Mouse (Mus musculus): ENCODE measurements around the gene Ppp1r18. TPM values are rescaled to one million over a fixed set of nuclear protein-coding genes. Genes with fewer than 3 reads are reported as not detected.

Ppp1r18 gene
- polyA plus RNA-seq, 1 experiment from 2014 or later = 27.6 TPM

DNA sequence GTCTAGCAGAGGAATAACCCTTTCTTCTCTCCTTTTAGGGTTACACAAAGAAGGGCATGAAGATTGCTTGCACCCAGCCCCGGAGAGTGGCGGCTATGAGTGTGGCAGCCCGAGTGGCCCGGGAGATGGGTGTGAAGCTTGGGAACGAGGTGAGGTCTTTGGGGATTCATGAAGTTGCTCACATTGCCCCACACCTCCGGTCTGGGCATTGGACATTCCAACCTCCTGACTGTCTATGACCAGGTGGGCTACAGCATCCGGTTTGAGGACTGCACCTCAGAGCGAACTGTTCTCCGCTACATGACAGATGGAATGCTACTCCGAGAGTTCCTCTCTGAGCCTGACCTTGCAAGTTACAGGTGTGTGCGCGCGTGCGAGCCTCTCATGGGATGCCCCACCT, 18.4 kb downstream of the Ppp1r18 start:
- no peak for ATAC-seq (ENCODE audit: low FRiP score)
- 92% methylated on average over 14 of the region's 14 CpGs for WGBS
- Histone ChIP-seq H3K27me3 (ENCODE audit: control insufficient read depth, insufficient read depth, low read length) (no peaks in the 10 kb centered on the region), H3K36me3 (ENCODE audit: control insufficient read depth, insufficient read depth, low read length) (peaks cover 13% of the 10 kb centered on the region; the same call in 1 of the 2 replicates), H3K27ac (ENCODE audit: low read depth, low read length) (no peak overlapping the region), H3K4me2 (replicated peaks; ENCODE audit: low read depth, low read length) (no peak overlapping the region), H3K4me3 (ENCODE audit: low read depth, low read length) (no peak overlapping the region), H3K9ac (ENCODE audit: low read depth, low read length) (no peak overlapping the region), H3K4me1 (replicated peaks; ENCODE audit: control insufficient read depth, insufficient read depth, low read length) (peaks cover 3% of the 10 kb centered on the region; the same call in 1 of the 2 replicates), H3K9me3 (ENCODE audit: control insufficient read depth, low read length) (no peaks in the 10 kb centered on the region)
- DNase-seq (ENCODE audit: low spot score) = no peak

DNA sequence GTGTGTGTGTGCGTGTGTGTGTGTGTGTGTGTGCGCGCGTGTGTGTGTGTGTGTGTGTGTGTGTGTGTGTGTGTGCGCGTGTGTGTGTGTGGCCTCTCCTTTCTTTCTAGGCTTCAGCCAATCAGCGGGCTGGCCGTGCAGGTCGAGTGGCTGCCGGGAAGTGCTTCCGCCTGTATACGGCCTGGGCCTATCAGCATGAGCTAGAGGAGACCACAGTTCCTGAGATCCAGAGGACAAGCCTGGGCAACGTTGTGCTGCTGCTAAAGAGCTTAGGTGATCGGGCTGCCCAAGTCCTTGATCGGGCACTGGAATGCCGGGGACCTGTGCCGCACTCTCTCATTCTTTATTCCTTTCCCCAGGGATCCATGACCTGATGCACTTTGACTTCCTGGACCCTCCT, 22.3 kb downstream of the Ppp1r18 start:
- no peak overlapping the region for H3K4me3 ChIP-seq (ENCODE audit: low read depth, low read length)
- H3K9ac ChIP-seq (ENCODE audit: low read depth, low read length) = no peak overlapping the region
- no peak overlapping the region for H3K4me2 ChIP-seq (replicated peaks; ENCODE audit: low read depth, low read length)
- H3K27ac ChIP-seq (ENCODE audit: low read depth, low read length) = no peak overlapping the region
- H3K27me3 ChIP-seq (ENCODE audit: control insufficient read depth, insufficient read depth, low read length) = no peaks in the 10 kb centered on the region
- no peaks in the 10 kb centered on the region for H3K9me3 ChIP-seq (ENCODE audit: control insufficient read depth, low read length)
- no peak for ATAC-seq (ENCODE audit: low FRiP score)
- H3K36me3 ChIP-seq (ENCODE audit: control insufficient read depth, insufficient read depth, low read length) = peaks cover 12% of the 10 kb centered on the region; the same call in 1 of the 2 replicates
- H3K4me1 ChIP-seq (replicated peaks; ENCODE audit: control insufficient read depth, insufficient read depth, low read length) = no peaks in the 10 kb centered on the region
- DNase-seq (ENCODE audit: low spot score) = no peak
- 94% methylated on average over 10 of the region's 17 CpGs for WGBS

DNA sequence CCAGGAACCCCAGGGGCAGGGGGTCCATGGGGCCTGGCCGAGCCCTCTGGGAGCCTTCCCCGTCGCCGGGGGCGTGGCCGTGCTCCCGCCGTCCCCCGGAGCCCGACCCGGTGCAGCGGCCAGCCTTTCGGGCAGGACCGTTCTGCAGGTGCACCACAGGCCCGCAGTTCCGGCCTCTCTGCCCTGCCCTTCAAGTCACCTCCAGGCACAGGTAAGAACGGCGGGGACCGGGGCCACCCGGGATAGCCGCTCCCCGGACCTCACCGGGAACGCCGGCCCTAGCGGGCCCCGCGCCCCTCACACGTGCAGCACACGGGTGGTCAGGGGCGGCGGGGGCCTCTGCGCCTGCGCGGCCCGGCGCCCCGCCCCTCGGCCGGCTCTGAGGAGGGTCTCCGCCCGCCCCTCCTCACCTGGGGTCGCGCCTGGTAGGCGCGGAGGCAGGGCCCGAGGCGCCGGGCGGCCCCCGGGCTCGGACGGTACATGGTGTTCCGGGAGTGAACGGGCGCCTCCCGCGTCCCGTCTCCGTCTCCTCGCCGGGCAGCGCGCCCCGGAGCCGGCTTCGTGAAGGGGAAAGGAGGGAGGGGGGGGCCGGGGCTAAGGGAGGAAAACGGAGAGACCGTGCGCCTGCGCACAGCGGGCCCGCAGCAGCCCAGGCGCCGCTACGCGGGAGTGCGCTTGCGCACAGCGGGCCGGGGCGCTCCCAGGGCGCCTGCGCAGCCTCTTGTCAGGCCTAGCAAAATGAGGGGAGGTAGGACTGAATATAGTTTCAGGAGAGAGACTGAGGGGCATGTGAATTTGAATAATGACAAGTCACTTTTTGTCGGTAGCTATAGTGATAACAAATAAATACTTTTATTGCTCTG, 31.6 kb downstream of the Ppp1r18 start, which contains the start of gene 2310061I04Rik:
Gene 2310061I04Rik, minus strand, starts transcription at position 651 of the 863 bp plus-strand sequence.
- Histone ChIP-seq H3K9ac (ENCODE audit: low read depth, low read length) (peak within 1 kb of the TSS; percentile 84), H3K4me1 (replicated peaks; ENCODE audit: control insufficient read depth, insufficient read depth, low read length) (peaks cover 3% of the 10 kb centered on the region; the same call in 1 of the 2 replicates), H3K36me3 (ENCODE audit: control insufficient read depth, insufficient read depth, low read length) (no peaks in the 10 kb centered on the region; the same call in 1 of the 2 replicates), H3K4me3 (ENCODE audit: low read depth, low read length) (peak within 1 kb of the TSS; percentile 78), H3K4me2 (replicated peaks; ENCODE audit: low read depth, low read length) (peak within 1 kb of the TSS; percentile 99), H3K27ac (ENCODE audit: low read depth, low read length) (peak within 1 kb of the TSS; percentile 94), H3K27me3 (ENCODE audit: control insufficient read depth, insufficient read depth, low read length) (no peaks in the 10 kb centered on the region), H3K9me3 (ENCODE audit: control insufficient read depth, low read length) (no peaks in the 10 kb centered on the region)
- under 1% methylated on average over 57 of the region's 86 CpGs for WGBS
- peak; percentile 95 for ATAC-seq (ENCODE audit: low FRiP score)
- peak; percentile 98 for DNase-seq (ENCODE audit: low spot score)

DNA sequence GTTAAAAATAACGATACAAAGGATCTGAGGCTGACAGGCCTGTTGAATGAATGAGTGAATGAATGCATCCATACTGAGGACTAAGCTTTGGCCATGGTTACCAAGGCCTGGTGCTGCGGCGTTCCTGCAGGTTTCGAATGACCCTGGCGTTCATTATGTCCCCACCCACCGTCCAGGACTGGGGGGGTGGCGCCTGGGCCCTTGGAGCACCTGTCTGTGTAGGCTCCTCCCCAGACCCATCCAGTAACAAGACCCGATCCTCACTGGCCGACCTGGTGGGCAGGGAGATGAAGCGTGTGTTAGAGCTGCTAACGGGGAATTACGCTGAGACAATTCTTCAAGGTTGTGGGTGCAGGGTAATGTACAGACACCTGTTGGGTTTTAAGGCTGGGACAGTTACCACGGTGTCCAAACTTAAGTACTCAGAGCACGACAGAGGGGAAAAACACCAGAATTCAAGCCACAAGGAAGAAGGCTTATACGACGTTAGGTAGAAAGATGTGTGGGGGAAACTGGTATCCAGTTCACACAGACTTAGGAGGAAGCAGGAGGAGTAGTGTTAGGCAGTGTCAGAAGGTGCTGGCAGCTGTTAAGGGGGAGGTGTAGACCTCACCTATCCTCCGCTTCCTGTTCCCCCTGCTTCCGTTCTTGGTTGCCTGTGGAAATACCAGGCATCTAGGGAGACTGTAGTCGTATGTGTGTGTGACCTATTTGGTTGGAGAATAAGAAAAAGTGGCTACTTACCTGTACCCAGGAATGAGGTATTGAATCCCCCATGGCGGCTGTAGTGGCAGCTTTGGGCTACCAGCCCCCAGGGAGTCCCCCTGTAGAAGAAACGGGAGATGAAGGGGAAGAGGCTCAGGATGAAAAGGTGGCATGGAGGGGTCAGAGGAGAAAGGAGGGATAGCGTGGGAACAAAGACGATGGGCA, 32.5 kb downstream of the Ppp1r18 start:
- no peaks in the 10 kb centered on the region; the same call in 1 of the 2 replicates for H3K36me3 ChIP-seq (ENCODE audit: control insufficient read depth, insufficient read depth, low read length)
- no peaks in the 10 kb centered on the region for H3K9me3 ChIP-seq (ENCODE audit: control insufficient read depth, low read length)
- ATAC-seq (ENCODE audit: low FRiP score) (peak; percentile 56), DNase-seq (ENCODE audit: low spot score) (no peak)
- H3K9ac ChIP-seq (ENCODE audit: low read depth, low read length) = peak overlapping the region; percentile 84; the same call in 1 of the 2 replicates
- H3K27ac ChIP-seq (ENCODE audit: low read depth, low read length) = peak overlapping the region; percentile 47; the same call in 1 of the 2 replicates
- H3K4me3 ChIP-seq (ENCODE audit: low read depth, low read length) = peak overlapping the region; percentile 78; the same call in 1 of the 2 replicates
- no peaks in the 10 kb centered on the region for H3K27me3 ChIP-seq (ENCODE audit: control insufficient read depth, insufficient read depth, low read length)
- H3K4me1 ChIP-seq (replicated peaks; ENCODE audit: control insufficient read depth, insufficient read depth, low read length) = peaks cover 3% of the 10 kb centered on the region; the same call in 1 of the 2 replicates
- peak overlapping the region; percentile 19; the same call in 1 of the 2 replicates for H3K4me2 ChIP-seq (replicated peaks; ENCODE audit: low read depth, low read length)
- 46% methylated on average over 23 of the region's 23 CpGs for WGBS

DNA sequence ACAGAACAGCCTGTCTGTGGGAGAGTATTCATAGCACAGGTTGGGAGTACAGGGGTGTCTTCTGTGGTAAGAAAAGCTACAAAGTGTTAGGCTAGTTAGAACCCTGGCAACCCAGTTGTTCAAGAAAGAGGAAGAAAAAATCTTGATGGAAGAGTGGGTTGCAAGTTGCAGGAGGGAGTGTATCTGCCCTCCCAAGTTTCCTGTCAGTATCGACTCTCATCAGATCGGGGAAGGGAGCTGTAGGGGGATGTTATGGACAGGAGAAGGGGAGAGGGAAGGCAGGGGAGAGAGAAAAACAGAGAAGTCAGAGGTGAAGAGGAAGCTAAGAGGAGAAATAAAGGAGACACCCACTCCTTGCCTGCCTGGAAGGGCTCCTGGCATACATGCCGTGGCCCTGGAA, 35.2 kb downstream of the Ppp1r18 start:
- peaks cover 4% of the 10 kb centered on the region; the same call in 1 of the 2 replicates for H3K36me3 ChIP-seq (ENCODE audit: control insufficient read depth, insufficient read depth, low read length)
- no peak overlapping the region for H3K27ac ChIP-seq (ENCODE audit: low read depth, low read length)
- no peaks in the 10 kb centered on the region for H3K27me3 ChIP-seq (ENCODE audit: control insufficient read depth, insufficient read depth, low read length)
- DNase-seq (ENCODE audit: low spot score) = no peak
- no peaks in the 10 kb centered on the region for H3K9me3 ChIP-seq (ENCODE audit: control insufficient read depth, low read length)
- H3K9ac ChIP-seq (ENCODE audit: low read depth, low read length) = no peak overlapping the region
- no peak overlapping the region for H3K4me3 ChIP-seq (ENCODE audit: low read depth, low read length)
- 91% methylated on average over 3 of the region's 3 CpGs for WGBS
- ATAC-seq (ENCODE audit: low FRiP score) = no peak
- H3K4me2 ChIP-seq (replicated peaks; ENCODE audit: low read depth, low read length) = no peak overlapping the region
- peaks cover 3% of the 10 kb centered on the region; the same call in 1 of the 2 replicates for H3K4me1 ChIP-seq (replicated peaks; ENCODE audit: control insufficient read depth, insufficient read depth, low read length)

DNA sequence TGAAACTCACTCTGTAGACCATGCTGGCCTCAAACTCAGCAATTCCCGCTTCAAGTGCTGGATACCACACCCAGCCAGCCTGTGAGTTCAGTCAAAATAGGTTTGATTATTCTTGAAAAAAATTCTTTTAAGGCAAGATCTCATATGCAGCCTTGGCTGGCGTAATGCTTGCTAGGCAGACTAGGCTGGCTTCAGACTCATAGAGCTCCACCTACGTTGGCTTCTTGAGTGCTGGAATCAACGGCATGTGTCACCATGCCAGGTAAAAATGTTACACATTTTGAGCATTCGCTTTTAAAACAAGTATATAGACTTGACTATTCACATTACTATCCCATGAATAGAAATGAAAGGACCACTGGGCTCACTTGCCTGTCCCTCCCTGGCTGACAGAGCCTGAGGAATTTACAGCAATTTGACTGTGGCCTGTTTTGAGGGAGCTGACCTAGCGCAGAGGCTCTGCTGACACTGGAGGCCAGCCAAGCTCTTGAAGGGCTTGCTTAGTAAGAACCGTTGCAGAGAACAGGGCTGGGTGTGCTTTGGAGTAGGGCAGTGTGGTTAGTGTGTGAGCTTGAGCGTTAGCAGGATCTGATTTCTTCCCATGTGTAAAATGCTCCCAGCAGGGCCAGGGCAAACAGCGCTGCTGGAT, 38.1 kb downstream of the Ppp1r18 start:
- ATAC-seq (ENCODE audit: low FRiP score) (no peak), DNase-seq (ENCODE audit: low spot score) (no peak)
- Histone ChIP-seq H3K4me1 (replicated peaks; ENCODE audit: control insufficient read depth, insufficient read depth, low read length) (no peaks in the 10 kb centered on the region), H3K4me3 (ENCODE audit: low read depth, low read length) (no peak overlapping the region), H3K4me2 (replicated peaks; ENCODE audit: low read depth, low read length) (no peak overlapping the region), H3K27me3 (ENCODE audit: control insufficient read depth, insufficient read depth, low read length) (no peaks in the 10 kb centered on the region), H3K9ac (ENCODE audit: low read depth, low read length) (no peak overlapping the region), H3K36me3 (ENCODE audit: control insufficient read depth, insufficient read depth, low read length) (peaks cover 4% of the 10 kb centered on the region; the same call in 1 of the 2 replicates), H3K9me3 (ENCODE audit: control insufficient read depth, low read length) (no peaks in the 10 kb centered on the region), H3K27ac (ENCODE audit: low read depth, low read length) (no peak overlapping the region)
- 93% methylated on average over 9 of the region's 9 CpGs for WGBS

DNA sequence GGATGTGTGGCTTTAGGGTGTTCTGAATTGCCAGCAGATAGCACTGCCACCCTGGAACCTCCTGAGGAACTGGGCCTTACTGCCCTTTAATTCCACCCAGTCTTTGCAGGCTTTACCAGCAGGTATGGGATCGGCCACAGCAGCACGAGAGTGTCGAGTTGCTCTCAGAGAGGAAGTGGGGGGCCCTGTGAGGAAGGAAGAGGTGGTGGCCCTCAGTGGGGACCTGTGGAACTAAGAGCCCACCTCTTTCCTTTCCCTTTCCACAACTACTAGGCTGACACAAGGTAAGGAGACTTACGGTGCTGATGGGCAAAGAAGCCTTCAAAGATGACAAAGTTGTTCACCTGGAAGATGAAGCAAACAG, 38.6 kb downstream of the Ppp1r18 start:
- H3K9ac ChIP-seq (ENCODE audit: low read depth, low read length) = no peak overlapping the region
- peaks cover 4% of the 10 kb centered on the region; the same call in 1 of the 2 replicates for H3K36me3 ChIP-seq (ENCODE audit: control insufficient read depth, insufficient read depth, low read length)
- H3K4me1 ChIP-seq (replicated peaks; ENCODE audit: control insufficient read depth, insufficient read depth, low read length) = no peaks in the 10 kb centered on the region
- H3K4me3 ChIP-seq (ENCODE audit: low read depth, low read length) = no peak overlapping the region
- H3K9me3 ChIP-seq (ENCODE audit: control insufficient read depth, low read length) = no peaks in the 10 kb centered on the region
- DNase-seq (ENCODE audit: low spot score) (no peak), ATAC-seq (ENCODE audit: low FRiP score) (no peak)
- WGBS = 91% methylated on average over 4 of the region's 4 CpGs
- no peaks in the 10 kb centered on the region for H3K27me3 ChIP-seq (ENCODE audit: control insufficient read depth, insufficient read depth, low read length)
- H3K4me2 ChIP-seq (replicated peaks; ENCODE audit: low read depth, low read length) = no peak overlapping the region
- H3K27ac ChIP-seq (ENCODE audit: low read depth, low read length) = no peak overlapping the region

DNA sequence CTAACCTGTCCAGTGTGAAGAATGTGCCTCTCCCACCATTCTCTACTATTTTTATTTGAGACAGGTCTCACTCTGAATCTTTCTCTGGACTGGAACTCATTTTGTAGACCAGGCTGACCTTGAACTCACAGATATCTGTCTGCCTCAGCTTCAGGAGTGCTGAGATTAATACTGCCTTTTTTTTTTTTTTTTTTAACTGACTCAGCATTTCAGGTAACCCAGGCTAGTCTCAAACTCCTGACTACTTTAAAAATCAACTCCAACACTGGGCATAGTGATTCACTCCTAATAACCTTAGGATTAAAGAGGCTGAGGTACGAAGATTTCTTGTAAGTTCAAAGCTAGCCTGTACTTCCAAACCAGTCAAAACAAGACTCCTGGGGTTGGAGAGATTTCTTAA, 40.2 kb downstream of the Ppp1r18 start:
- H3K4me1 ChIP-seq (replicated peaks; ENCODE audit: control insufficient read depth, insufficient read depth, low read length) = no peaks in the 10 kb centered on the region
- H3K27ac ChIP-seq (ENCODE audit: low read depth, low read length) = no peak overlapping the region
- no peak overlapping the region for H3K4me2 ChIP-seq (replicated peaks; ENCODE audit: low read depth, low read length)
- peaks cover 4% of the 10 kb centered on the region; the same call in 1 of the 2 replicates for H3K36me3 ChIP-seq (ENCODE audit: control insufficient read depth, insufficient read depth, low read length)
- ATAC-seq (ENCODE audit: low FRiP score) (no peak), DNase-seq (ENCODE audit: low spot score) (no peak)
- no peak overlapping the region for H3K4me3 ChIP-seq (ENCODE audit: low read depth, low read length)
- H3K9me3 ChIP-seq (ENCODE audit: control insufficient read depth, low read length) = no peaks in the 10 kb centered on the region
- WGBS = 97% methylated on average over 1 of the region's 1 CpGs
- no peak overlapping the region for H3K9ac ChIP-seq (ENCODE audit: low read depth, low read length)
- H3K27me3 ChIP-seq (ENCODE audit: control insufficient read depth, insufficient read depth, low read length) = no peaks in the 10 kb centered on the region
